Mouse (Mus musculus) kidney, postnatal 25 days (tissue): ENCODE measurements around the gene Jag1.

Source experiments
- DNase-seq, 2 experiments: peaks; one replicate each; pipeline ENCODE4 v3.0.0; 2021; ENCODE audit warnings: mixed read lengths in 2 of 2

The Jag1 gene

GRCm38 (mm10) chr2:137049906-137050305 is 66.5 kb downstream of the Jag1 start:
- no peak for DNase-seq

DNA sequence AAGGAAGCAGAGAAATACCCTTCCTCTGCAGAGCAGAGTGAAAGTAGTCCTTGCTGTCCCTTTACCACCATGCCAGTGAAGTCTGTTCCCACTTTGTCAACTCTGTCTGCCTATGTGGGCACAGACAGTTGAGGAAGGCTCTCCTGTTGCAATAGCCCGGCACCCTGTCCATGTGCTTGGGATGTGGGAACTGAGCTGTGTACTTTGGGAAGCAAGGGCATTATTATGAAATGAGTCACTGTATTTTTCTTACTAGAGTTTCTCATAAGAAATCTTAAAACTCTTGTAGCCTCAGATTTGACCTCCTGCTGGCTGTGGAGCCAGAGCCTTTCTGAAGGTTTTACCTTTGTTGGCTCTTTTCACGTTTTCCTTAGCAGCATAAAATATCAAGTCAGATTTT is 67.1 kb downstream of the Jag1 start:
- DNase-seq, result no peak

GRCm38 (mm10) chr2:137044122-137044521 is 72.3 kb downstream of the Jag1 start:
- DNase-seq, result no peak
